Mouse (Mus musculus): ENCODE results near the gene Ms4a4d. TPM values are rescaled to one million over a fixed set of nuclear protein-coding genes. Genes with fewer than 3 reads are reported as not detected.
"Not testable (repeated sequence)": the region's sequence is repeated elsewhere in the genome, so short reads cannot be mapped to it uniquely, and the experiment has no call there.

Ms4a4d gene
- polyA plus RNA-seq, 1 experiment from 2014 or later = 0.17 TPM

- Histone ChIP-seq H3K9ac (replicated peaks; ENCODE audit: low read length) (no peak within 1 kb of the TSS), H3K27me3 (ENCODE audit: insufficient read depth, low read length) (no peaks in the 10 kb centered on the region), H3K36me3 (ENCODE audit: insufficient read depth, low read length) (no peaks in the 10 kb centered on the region), H3K4me3 (ENCODE audit: low read length) (no peak within 1 kb of the TSS), H3K27ac (ENCODE audit: low read length) (no peak within 1 kb of the TSS), H3K4me2 (replicated peaks; ENCODE audit: low read depth, low read length) (no peak within 1 kb of the TSS), H3K4me1 (ENCODE audit: insufficient read depth, low read length) (no peaks in the 10 kb centered on the region), H3K9me3 (ENCODE audit: low read length) (no peaks in the 10 kb centered on the region)
- ATAC-seq (ENCODE audit: low FRiP score, low TSS enrichment) = no peak
Measured at GRCm38 (mm10) chr19:11516246-11516645, 20.4 kb upstream of the Ms4a4d start, which contains the start of gene Ms4a6b. Ms4a6b (plus strand) TSS chr19:11516512.

DNA sequence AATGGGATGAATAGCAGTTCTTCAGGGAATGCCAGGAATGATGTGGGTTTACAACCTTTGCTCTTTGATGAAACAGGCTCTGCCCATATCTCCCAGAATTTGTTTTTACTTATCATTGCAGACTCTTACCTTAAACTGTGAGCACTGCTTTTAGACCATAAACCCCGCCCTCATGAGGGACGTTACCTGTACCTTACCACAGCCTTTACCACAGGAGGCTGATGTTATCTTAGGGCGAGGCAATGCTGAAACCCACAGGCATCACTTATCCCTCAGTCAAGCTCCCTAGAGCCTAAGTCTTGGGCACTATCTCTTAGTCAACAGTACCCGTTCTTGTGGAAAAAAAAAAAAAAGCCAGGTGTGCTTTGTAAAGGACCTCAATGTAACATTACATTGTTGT is 19.8 kb upstream of the Ms4a4d start:
- 69% methylated on average over 4 of the region's 4 CpGs for whole genome bisulfite sequencing
- no peak for ATAC-seq (ENCODE audit: low FRiP score, low TSS enrichment)
- H3K27me3 ChIP-seq (ENCODE audit: insufficient read depth, low read length) = no peaks in the 10 kb centered on the region
- no peaks in the 10 kb centered on the region for H3K4me1 ChIP-seq (ENCODE audit: insufficient read depth, low read length)
- H3K27ac ChIP-seq (ENCODE audit: low read length) = no peak overlapping the region
- H3K4me3 ChIP-seq (ENCODE audit: low read length) = no peak overlapping the region
- no peaks in the 10 kb centered on the region for H3K9me3 ChIP-seq (ENCODE audit: low read length)
- H3K36me3 ChIP-seq (ENCODE audit: insufficient read depth, low read length) = no peaks in the 10 kb centered on the region
- H3K9ac ChIP-seq (replicated peaks; ENCODE audit: low read length) = no peak overlapping the region
- no peak overlapping the region for H3K4me2 ChIP-seq (replicated peaks; ENCODE audit: low read depth, low read length)

DNA sequence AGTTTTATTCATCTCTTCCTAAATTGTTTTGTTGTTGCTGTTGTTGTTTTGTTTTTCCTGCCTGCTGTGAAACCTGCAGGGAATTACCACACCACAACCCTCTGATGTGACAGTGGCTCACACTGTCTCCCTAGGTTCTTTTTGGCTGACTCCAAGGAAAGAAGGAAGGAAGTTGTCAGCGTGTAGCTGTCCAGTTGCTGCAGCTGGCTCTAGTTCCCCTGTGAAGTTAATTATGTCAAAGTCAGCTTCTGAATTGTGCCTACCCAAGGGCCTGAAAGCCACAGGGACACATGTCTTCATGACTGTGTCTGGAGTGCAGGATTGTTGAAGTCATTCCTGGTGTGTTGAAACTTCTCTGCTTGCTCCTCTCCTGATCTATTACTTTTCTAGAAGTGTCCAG is 19.2 kb upstream of the Ms4a4d start:
- WGBS = 37% methylated on average over 1 of the region's 1 CpGs
- H3K9ac ChIP-seq (replicated peaks; ENCODE audit: low read length); H3K27ac ChIP-seq (ENCODE audit: low read length); H3K4me3 ChIP-seq (ENCODE audit: low read length); H3K4me2 ChIP-seq (replicated peaks; ENCODE audit: low read depth, low read length); ATAC-seq (ENCODE audit: low FRiP score, low TSS enrichment); H3K36me3 ChIP-seq (ENCODE audit: insufficient read depth, low read length); H3K4me1 ChIP-seq (ENCODE audit: insufficient read depth, low read length); H3K9me3 ChIP-seq (ENCODE audit: low read length); H3K27me3 ChIP-seq (ENCODE audit: insufficient read depth, low read length): not testable (repeated sequence)

GRCm38 (mm10) chr19:11518356-11518755 is 18.2 kb upstream of the Ms4a4d start:
- not testable (repeated sequence) for H3K9me3 ChIP-seq (ENCODE audit: low read length); H3K36me3 ChIP-seq (ENCODE audit: insufficient read depth, low read length); ATAC-seq (ENCODE audit: low FRiP score, low TSS enrichment); H3K4me2 ChIP-seq (replicated peaks; ENCODE audit: low read depth, low read length); H3K4me1 ChIP-seq (ENCODE audit: insufficient read depth, low read length); H3K4me3 ChIP-seq (ENCODE audit: low read length); H3K9ac ChIP-seq (replicated peaks; ENCODE audit: low read length); H3K27me3 ChIP-seq (ENCODE audit: insufficient read depth, low read length); H3K27ac ChIP-seq (ENCODE audit: low read length)
- 88% methylated on average over 2 of the region's 2 CpGs for WGBS

DNA sequence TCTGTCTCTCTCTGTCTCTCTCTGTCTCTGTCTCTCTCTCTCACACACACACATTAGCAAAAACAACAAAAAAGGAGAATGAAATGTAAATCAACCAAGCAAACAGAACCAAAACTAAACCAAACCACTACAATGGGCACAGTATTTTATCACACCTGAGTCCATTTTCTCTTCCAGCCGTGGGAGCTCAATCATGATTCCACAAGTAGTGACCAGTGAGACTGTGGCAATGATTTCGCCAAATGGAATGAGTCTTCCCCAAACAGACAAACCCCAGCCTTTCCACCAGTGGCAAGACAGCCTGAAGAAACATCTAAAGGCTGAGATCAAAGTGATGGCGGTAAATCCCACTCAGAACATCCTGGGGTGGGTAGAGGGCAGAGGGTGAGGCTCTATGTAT is 16.5 kb upstream of the Ms4a4d start:
- H3K4me3 ChIP-seq (ENCODE audit: low read length) = no peak overlapping the region
- no peaks in the 10 kb centered on the region for H3K27me3 ChIP-seq (ENCODE audit: insufficient read depth, low read length)
- no peak for ATAC-seq (ENCODE audit: low FRiP score, low TSS enrichment)
- H3K4me2 ChIP-seq (replicated peaks; ENCODE audit: low read depth, low read length) = no peak overlapping the region
- WGBS = 81% methylated on average over 3 of the region's 3 CpGs
- H3K36me3 ChIP-seq (ENCODE audit: insufficient read depth, low read length) = no peaks in the 10 kb centered on the region
- H3K9ac ChIP-seq (replicated peaks; ENCODE audit: low read length) = no peak overlapping the region
- H3K4me1 ChIP-seq (ENCODE audit: insufficient read depth, low read length) = no peaks in the 10 kb centered on the region
- H3K27ac ChIP-seq (ENCODE audit: low read length) = no peak overlapping the region
- no peaks in the 10 kb centered on the region for H3K9me3 ChIP-seq (ENCODE audit: low read length)

DNA sequence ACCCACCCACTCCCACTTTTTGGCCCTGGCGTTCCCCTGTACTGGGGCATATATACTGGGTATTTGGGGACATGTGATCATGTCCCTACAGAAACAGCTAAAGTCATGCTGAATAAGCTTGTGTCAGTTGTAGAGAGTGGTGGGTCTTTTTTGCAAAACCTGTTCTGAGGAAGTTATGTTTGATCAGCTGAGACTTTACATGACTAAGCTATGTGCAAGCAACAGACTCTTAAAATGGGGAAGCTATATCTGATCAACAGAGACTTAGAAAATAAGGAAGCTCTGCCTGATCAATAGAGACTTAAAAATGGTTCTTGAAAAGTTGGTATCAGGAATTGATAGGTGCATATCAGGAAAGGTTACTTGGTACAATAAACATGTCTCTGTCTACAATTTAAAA is 3.2 kb upstream of the Ms4a4d start:
- 89% methylated on average over 1 of the region's 1 CpGs for WGBS
- Histone ChIP-seq H3K36me3 (ENCODE audit: insufficient read depth, low read length) (no peaks in the 10 kb centered on the region), H3K9me3 (ENCODE audit: low read length) (no peaks in the 10 kb centered on the region), H3K4me1 (ENCODE audit: insufficient read depth, low read length) (no peaks in the 10 kb centered on the region), H3K27me3 (ENCODE audit: insufficient read depth, low read length) (no peaks in the 10 kb centered on the region), H3K27ac (ENCODE audit: low read length) (no peak overlapping the region), H3K4me2 (replicated peaks; ENCODE audit: low read depth, low read length) (no peak overlapping the region), H3K9ac (replicated peaks; ENCODE audit: low read length) (no peak overlapping the region), H3K4me3 (ENCODE audit: low read length) (no peak overlapping the region)
- ATAC-seq (ENCODE audit: low FRiP score, low TSS enrichment) = no peak

GRCm38 (mm10) chr19:11533888-11534445 is 2.6 kb upstream of the Ms4a4d start:
- Histone ChIP-seq H3K9me3 (ENCODE audit: low read length) (no peaks in the 10 kb centered on the region), H3K4me1 (ENCODE audit: insufficient read depth, low read length) (no peaks in the 10 kb centered on the region), H3K27me3 (ENCODE audit: insufficient read depth, low read length) (no peaks in the 10 kb centered on the region), H3K9ac (replicated peaks; ENCODE audit: low read length) (no peak overlapping the region), H3K4me3 (ENCODE audit: low read length) (no peak overlapping the region), H3K36me3 (ENCODE audit: insufficient read depth, low read length) (no peaks in the 10 kb centered on the region), H3K27ac (ENCODE audit: low read length) (no peak overlapping the region), H3K4me2 (replicated peaks; ENCODE audit: low read depth, low read length) (no peak overlapping the region)
- 48% methylated on average over 2 of the region's 2 CpGs for WGBS
- no peak for ATAC-seq (ENCODE audit: low FRiP score, low TSS enrichment)

GRCm38 (mm10) chr19:11537336-11537735 is 735 bp downstream of the Ms4a4d start:
- WGBS = 28% methylated on average over 2 of the region's 2 CpGs
- Histone ChIP-seq H3K27me3 (ENCODE audit: insufficient read depth, low read length) (no peaks in the 10 kb centered on the region), H3K4me2 (replicated peaks; ENCODE audit: low read depth, low read length) (no peak overlapping the region), H3K9ac (replicated peaks; ENCODE audit: low read length) (no peak overlapping the region), H3K36me3 (ENCODE audit: insufficient read depth, low read length) (no peaks in the 10 kb centered on the region), H3K9me3 (ENCODE audit: low read length) (no peaks in the 10 kb centered on the region), H3K4me3 (ENCODE audit: low read length) (no peak overlapping the region), H3K27ac (ENCODE audit: low read length) (no peak overlapping the region), H3K4me1 (ENCODE audit: insufficient read depth, low read length) (no peaks in the 10 kb centered on the region)
- ATAC-seq (ENCODE audit: low FRiP score, low TSS enrichment) = 0 out of 2 replicates have a peak, but pooled peaks have one; percentile 19

DNA sequence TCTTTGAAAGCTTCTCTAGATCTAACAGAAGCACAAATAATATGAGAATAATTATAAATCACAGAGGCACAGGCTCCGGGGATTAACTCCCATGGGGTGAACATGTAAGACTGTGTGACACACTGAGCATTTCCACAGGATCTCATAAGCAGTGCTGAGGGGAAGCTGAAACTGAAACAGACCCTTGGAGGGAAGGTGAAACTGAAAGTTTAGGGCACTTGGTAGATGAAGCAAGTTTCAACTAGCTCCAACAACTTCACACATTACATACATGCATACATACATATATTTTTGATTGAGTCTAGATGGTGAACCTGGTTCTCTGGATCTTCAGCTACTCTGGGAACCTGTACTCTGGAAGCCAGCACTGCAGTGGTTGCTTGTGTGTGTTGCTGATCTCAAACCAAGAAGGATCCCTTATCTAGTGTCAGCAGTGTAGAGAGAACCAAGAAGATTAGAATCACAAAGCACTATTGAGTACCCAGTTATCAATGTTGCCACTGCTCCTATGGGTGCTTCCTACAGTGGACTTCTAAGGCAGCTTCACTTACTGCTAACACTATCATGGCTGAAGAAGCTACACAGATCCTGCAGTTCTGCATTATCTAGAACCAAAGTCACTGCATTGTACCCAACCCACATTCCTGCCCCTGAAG is 3.7 kb downstream of the Ms4a4d start:
- not testable (repeated sequence) for ATAC-seq (ENCODE audit: low FRiP score, low TSS enrichment); H3K27me3 ChIP-seq (ENCODE audit: insufficient read depth, low read length); H3K9ac ChIP-seq (replicated peaks; ENCODE audit: low read length); H3K27ac ChIP-seq (ENCODE audit: low read length); H3K4me3 ChIP-seq (ENCODE audit: low read length); H3K36me3 ChIP-seq (ENCODE audit: insufficient read depth, low read length); H3K4me2 ChIP-seq (replicated peaks; ENCODE audit: low read depth, low read length); H3K9me3 ChIP-seq (ENCODE audit: low read length); H3K4me1 ChIP-seq (ENCODE audit: insufficient read depth, low read length)
- 76% methylated on average over 1 of the region's 1 CpGs for WGBS

DNA sequence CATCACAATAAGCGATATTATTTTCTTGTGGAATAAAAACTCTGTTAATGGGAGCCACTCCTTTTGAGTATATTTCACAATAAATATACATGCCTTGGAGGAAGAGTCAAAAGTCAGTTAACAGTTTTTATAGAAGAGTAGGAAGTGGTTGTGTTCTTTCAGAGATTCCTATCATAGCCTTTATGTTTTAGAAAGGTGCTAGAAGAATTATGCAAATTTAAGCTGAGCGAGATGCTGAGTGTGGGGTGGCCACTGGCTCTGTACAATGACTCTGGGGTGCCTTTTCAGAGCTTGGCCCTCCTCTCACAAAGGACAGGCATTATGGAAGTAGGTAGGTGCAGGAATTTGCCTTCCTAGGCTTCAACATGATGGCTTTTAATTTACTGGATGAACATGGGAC is 7.8 kb downstream of the Ms4a4d start:
- H3K9ac ChIP-seq (replicated peaks; ENCODE audit: low read length); H3K4me1 ChIP-seq (ENCODE audit: insufficient read depth, low read length); H3K4me2 ChIP-seq (replicated peaks; ENCODE audit: low read depth, low read length); H3K4me3 ChIP-seq (ENCODE audit: low read length); H3K9me3 ChIP-seq (ENCODE audit: low read length); H3K27ac ChIP-seq (ENCODE audit: low read length); ATAC-seq (ENCODE audit: low FRiP score, low TSS enrichment); H3K27me3 ChIP-seq (ENCODE audit: insufficient read depth, low read length); H3K36me3 ChIP-seq (ENCODE audit: insufficient read depth, low read length): not testable (repeated sequence)
- 95% methylated on average over 2 of the region's 2 CpGs for WGBS

Data from kidney, embryonic 16.5 days (tissue).